Mouse (Mus musculus) lung, adult 2 months (tissue): ENCODE results near the gene Prkcd.

Experiments
- CTCF ChIP-seq: fragments of 200-500 bp; IDR thresholded peaks from 2 replicates; pipeline ENCODE4 v1.5.1; 2011; ENCODE audit warnings: mild to moderate bottlenecking, low read length, control low read depth; ENCODE audit not compliant: insufficient read depth
- POLR2A ChIP-seq: fragments of 200-500 bp; IDR thresholded peaks from 2 replicates; pipeline ENCODE4 v1.6.1; 2011; ENCODE audit warnings: low read depth, mild to moderate bottlenecking, control low read depth, low read length, borderline replicate concordance; ENCODE audit errors: extremely low read depth

- TF ChIP-seq CTCF, result no peak
- TF ChIP-seq POLR2A, result no peak
These were observed 30.3 kb downstream of the Prkcd start for GRCm38 (mm10) chr14:30595576-30596313.
